Mouse (Mus musculus) cerebellum, adult (tissue): ENCODE data around the gene Cryge.
"Not testable (repeated sequence)": the region's sequence is repeated elsewhere in the genome, so short reads cannot be mapped to it uniquely, and the experiment has no call there.

Source experiments
- ATAC-seq: cut with Nextera tagmentation; 2 replicates; pipeline ENCODE4 v1.9.2; 2017; ENCODE audit warnings: mild to moderate bottlenecking, moderate library complexity, mixed read lengths; ENCODE audit not compliant: insufficient number of reproducible peaks, low FRiP score, low TSS enrichment

The Cryge gene

DNA sequence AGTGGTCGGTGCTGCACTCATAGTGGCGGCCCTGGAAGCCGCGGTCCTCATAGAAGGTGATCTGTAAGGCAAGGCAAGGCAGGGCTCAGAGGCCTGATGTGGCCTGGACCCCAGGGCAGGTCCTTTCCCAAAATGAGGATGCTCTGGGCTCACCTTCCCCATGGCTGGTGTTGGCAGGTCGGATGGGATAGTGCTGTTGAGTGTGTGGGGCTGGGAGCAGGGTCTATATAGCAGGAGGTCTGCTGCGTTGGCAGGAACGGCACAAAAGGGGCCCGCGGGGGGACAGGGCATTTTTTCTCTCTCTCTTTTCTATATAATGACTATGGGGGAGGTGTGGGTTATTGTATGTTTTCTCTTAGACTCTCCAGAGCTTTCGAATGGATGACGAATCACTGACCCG lies at the start of gene Cryge:
Cryge (minus strand) TSS at position 198 of the 400 bp plus-strand sequence.
- ATAC-seq = not testable (repeated sequence)

DNA sequence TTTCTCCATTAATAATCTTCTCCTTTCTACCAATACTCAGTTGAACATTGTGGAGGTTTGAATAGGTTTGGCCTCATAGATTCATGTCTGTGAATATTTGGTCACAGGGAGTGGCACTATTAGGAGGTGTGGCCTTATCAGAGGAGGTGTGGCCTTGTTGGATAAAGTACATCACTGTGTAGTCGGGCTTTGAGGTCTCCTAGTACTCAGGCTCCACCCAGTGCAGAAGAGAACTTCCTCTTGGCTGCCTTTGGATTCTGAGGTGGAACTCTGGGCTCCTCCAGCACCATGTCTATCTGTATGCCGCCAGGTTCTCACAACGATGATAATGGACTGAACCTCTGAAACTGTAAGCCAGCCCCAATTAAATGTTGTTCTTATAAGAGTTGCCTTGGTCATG lies 46.0 kb upstream of the Cryge start:
- no peak for ATAC-seq

DNA sequence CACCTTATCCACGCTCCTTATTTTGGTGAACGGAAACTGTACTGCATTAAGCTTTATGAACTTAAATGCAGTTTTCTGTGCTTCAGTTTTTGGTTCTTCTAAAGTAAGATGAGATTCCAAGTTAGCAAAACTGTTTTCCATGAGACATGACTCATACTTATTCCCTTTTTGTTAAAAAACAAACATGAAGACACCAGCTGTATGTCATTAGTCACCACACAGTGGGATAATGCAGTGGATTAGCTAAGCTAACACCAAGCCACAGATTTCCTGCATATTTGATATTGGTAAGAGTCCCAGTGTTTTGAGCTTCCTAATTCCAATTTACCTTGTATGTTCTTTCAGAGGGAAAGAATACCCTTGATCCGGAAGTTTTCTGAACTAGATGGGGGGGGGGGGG lies 40.6 kb upstream of the Cryge start:
- ATAC-seq = no peak

DNA sequence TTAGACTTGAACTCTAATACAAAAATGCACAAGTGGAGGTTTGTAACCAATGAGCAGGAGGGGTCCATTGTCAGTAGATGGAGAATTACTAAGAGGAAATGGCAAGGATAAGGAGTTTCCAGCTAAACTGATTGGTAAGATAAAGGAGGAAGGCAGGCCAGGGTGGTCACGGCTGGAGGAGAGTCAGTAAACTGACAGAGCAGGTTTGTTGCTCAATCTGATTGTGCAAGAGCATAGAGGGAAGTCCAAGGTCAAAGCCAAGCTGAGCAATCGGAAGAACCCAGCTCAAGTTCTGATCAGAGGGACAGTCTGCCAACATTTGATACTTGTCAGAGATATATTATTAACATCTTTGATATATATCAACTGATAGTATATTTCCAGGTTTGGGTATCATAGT lies 39.4 kb upstream of the Cryge start:
- ATAC-seq = no peak

DNA sequence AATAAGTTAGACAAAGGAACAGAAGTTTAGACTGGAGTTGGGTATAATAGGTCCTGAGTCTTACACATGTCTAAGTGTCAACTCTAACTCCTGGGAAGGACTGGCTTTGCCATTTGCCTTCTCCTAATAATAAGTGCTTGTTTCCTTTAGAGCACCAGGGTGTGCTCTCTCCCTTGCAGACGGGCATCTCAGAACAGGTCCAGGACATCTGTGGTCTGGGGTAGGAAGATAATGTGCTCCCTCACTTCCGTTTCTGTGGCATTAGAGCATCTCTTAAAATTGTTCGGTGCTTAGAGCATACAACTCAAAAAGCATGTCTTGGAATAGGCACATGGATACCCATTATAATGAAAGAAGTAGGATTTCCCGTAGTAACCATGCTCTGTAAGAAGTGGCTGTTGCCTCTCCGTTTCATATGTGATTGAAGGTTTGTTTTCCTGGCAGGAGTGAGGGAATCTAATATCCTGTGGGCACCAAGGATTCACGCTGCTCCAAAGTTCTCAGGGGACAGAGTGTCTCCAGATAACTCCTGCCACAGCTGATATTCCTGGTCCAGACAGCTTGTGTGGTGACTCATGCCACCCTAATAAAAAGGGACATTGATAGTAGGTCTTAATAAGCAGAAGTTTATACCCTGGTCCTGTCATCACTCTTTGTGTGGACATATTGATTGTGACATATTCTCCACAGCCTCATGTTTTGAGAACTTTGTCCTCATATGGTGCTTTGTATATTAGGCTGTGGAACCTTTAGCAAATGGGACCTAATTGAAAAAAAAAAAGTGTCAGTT lies 37.8 kb upstream of the Cryge start:
- no peak for ATAC-seq

DNA sequence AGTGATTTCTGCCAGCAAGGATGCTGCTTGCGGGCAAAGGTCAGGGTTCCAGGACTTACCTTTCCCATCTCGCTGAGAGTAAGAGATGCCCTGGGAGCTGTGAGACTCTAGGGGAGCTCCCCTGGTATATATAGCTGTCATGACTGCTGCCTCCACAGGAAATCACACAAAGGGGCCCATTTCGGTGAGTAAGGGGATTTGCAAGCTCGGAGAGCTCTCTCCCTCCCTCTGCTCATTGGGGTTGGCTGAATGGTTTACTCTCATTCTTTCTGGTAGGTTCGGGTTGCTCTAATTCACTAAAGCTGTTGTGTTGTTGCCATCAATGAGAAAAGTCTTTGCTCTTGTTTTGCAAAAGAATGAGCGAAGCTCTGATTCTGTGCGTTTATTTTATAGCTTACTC lies 31.2 kb upstream of the Cryge start, which contains the start of gene Crygb:
Crygb (minus strand) TSS at position 101 of the 400 bp plus-strand sequence.
- no peak for ATAC-seq

DNA sequence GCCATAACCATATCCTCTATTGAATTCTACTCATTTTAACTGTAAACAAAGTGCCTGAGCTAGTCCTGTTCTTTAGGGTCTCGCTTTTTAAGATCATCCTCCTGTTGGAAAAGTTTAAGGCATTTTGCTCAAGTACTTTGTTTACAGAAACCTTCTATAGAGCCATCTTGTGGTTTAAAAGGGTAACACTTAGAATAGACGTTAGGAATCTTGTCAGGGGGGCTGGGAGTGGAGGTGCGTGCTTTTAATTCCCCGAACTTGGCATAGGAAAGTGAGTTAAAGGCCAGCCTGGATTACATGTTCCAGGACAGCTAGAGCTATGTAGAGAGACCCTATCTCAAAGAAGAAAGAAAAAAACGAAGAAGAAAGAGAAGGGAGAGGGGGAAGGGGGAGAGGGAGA lies 24.7 kb upstream of the Cryge start:
- ATAC-seq = no peak

DNA sequence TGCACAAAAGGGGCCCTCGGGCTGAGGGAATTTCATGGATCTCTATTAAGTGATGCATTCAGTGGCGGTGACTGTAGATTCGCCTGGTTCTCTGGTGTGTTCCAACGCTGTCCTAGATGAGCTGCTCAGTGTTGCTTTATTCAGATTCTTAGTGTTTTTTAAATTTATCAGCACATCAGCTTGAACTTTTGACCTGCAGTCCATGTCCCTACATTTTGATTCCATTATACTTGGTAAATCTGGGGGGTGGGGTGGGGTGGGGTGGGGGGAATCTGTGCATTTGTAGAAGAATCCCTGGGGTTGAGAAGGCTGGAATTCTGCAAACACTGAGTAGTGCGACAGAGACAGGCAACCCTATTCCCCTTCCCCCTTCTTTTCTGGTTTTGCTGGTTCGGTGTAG lies 22.6 kb upstream of the Cryge start, which contains the start of gene Crygc:
Crygc (minus strand) TSS at position 101 of the 400 bp plus-strand sequence.
- no peak for ATAC-seq

DNA sequence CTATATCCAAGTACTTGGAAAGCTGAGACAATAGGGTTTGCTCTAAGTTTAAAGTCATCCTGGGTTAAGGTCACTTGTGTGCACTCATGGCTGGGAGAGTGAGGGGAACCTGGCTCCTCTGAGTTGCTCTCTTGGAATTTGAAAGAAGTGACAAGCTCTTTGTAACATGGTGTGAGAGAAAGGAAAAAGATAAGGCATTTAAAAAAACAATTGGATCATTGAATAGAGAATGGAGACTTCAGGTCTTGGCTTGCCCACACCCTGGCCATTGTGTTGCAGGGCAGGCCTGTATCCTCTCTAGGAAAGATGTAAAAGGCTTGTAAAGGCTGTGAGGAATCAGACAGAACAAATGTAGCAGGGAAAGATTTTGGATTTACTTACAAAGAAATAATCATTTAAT lies 16.9 kb upstream of the Cryge start:
- ATAC-seq = no peak

DNA sequence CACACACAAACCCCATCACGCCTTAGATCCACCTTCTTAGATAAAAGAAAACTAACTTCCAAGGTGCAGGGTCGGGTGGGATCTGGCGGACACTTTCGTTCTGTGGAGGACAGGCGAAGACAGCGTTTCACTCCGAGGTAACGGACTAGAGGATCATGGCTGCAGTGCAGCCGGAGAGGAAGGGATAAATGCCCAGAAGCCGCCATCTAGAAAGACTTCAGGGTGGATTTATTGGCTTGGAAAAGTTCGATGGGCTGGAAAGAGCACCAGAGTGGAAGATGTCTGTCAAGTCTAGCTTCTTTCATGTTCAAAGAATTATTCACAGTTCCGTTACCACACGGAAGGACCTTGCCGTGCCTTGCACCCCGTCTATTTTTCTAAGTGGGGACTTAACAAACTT lies 13.3 kb upstream of the Cryge start:
- ATAC-seq = no peak

DNA sequence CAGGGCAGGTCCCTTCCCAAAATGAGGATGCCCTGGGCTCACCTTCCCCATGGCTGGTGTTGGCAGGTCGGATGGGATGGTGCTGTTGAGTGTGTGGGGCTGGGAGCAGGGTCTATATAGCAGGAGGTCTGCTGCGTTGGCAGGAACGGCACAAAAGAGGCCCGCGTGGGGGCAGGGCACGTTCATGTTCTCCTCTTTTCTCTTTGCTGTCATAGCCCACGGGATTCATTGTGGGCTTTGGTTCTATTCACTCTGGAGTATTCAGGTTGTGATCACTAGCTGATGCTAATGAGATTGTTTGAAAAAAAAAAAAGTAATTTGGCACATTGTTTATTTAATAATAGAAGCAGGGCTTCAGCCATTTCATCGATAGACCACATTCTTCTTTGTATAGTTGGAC lies 12.4 kb upstream of the Cryge start, which contains the start of gene Crygd:
Crygd (minus strand) TSS at position 101 of the 400 bp plus-strand sequence.
- ATAC-seq = no peak

DNA sequence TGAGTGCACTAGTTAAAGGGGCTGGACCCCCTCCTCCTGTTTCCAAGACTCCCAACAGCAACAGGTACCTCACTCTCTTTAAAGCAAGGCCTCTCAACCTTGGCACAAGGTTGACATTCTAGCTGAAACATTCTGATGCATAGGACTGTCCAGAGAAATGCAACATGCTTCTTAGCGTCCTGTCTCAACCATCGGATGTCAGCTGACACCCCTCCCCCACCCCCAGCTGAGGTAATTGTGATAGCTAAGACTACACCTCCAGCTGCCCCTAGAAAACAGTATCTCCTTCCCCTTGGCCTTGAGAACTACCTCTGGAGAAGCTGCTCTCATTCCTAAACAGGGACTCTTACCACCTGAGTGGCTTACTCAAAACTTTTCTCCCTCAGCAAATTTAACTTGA lies 1.2 kb upstream of the Cryge start:
- no peak for ATAC-seq

DNA sequence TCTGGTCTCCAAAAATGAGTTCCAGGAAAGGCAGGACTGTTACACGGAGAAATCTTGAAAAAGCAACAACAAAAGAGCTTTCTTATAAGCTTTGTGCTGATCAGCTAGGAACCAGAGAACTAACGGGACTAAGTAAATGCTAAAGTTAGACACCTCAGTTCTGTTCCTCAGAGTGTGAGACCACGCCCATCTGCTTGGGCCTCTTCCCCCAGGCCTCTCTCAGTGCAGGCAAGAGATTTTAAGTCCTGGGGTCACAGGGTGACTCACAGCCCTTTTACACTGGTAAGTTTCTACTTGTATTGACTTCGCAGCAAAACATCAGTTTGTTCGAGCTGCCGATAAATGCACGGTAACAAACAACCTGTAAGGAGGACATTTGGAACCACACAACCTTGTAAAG lies 747 bp upstream of the Cryge start:
- ATAC-seq = no peak

DNA sequence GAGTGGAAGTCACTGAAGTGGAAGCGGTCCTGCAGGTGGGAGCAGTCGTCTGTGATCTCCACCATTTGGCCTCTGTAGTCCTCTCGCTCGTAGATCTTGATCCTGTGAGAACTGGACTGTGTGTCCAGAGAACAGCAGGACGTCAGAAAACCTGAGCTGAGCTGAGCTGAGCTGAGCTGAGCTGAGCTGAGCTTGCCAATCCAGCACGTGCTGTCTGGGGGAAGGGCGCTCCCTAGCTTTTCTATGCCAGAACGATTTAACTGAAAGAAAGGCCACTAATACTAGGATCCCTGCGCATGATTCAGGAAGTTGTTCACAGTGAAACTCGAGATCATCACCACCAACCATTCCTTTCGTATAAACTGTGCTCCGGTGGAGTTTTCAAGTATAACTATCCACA lies 2.2 kb downstream of the Cryge start:
- ATAC-seq = peak; percentile 45; the same call in 1 of the 2 replicates

DNA sequence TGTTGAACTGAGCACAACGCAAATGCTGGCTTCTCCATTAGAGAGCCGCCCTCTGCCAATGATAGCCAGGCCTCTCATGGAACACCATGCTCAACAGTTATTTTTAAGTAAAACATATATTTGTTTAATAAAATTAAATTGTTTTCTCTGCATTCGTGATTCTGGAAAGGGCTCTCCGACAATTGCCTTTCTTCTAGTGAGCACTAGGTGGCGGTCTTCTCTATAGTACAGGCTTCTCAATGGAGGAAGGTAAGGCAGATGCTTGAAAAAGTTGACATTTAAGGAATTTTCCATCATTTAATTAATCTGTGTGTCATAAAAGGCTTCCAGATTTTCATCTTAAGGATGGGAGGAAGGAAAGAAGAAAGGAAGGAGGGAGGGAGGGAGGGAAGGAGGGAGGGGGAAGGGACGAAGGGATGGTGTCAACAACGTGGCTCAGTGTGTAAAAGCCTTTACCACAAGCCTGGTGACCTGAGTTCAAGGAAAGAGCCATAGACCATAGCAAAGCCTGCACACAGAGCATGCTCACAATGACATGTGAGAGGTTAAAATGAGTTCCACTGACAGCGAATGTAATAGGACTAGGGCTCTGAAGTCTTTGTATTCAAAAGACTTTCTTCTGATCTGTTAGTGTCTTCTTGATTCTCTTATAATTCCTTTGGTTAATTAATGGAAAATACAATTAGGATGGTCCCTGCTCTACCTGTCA lies 4.4 kb downstream of the Cryge start:
- ATAC-seq = no peak

DNA sequence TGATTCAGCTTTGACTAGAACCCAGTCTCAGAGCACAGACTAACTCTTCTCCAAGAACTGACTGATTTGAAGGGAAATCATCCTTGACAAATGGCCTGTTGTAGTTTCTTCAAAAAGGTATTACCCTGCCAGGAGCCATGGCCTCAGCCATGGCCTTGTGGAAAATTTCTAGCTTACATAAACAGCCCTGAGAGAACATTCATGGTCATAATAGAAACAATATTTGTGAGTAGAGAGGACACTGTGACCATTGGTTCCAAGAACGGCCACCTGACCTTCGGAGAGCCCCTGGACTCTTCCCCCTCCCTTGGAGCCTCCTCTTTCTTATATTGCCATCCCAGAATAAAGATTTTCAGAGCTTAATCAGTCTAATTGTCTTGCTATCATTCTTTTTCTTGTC lies 7.5 kb downstream of the Cryge start:
- ATAC-seq = no peak

DNA sequence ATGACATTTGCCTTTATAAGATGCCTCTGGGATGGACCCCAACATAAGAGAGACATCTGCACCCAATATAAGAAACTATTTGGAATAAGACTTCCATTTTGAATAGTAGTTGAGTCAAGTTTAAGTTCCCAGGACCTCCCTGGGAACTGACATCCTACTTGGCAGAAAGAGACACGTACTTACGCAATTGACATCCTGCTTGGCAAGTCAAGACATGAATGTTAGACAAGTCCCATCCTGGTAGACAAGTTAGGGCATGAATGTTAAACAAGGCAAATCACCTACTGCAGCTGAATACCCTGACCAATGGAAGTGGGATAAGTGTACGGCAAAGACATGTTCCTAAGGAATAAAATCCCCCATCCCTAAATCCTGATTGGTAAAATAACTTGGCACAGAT lies 9.1 kb downstream of the Cryge start:
- no peak for ATAC-seq

DNA sequence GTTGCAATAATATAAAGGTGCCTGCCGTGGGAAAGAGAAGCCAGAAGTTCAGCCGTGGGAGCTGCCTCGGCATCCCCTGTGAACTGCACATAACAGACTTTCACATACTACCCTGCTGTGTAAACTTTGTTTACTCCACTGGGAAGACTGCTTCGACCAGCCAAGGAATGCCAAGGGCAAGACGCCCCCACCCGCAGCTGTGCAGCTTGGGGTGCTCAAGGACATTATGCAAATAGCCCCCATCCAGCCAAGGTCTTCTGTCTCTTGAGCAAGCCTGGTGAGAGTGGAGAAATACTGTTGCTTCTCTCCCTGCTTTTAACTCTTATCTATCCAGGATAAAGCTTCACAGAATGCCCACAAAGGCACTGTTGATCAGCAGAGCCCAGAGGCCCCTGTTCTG lies 10.1 kb downstream of the Cryge start:
- ATAC-seq = no peak

DNA sequence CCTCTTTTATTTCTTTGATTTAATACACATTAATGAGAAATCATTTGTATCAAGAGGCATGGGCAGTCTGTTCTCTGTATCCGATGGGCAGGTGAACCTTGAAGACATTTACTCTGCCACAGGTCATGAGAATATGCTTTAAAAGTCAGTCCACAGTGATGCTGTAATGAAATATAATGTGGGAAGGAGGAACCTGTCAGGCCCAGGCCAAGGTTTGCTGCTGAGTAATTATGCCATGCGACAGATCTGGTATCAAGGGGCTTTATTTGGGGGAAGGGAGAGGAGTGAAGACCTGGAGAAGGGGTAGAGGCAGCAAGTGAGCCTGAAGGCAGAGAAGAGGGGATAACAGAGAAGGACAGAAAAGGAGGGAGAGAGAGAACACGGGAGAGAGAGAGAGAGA lies 11.3 kb downstream of the Cryge start:
- ATAC-seq = no peak

DNA sequence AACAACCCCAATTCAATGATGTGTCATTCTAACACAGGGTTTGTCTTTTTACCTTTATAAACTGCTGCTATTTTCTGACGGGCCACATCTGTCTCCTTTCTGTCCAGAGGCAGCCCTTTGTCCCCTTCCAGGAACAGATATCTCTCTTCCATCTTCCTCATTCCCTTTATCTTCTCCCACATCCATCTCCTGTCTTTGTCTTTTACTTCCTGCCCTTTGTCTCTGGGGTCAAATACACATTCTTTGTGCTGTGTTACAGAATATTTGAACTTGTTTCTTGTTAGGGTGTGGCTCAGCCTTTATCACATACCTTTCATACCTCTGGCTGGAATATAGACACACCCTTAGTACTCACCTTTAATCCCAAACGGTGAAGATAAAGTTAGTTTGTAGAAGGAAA lies 13.4 kb downstream of the Cryge start:
- no peak for ATAC-seq

DNA sequence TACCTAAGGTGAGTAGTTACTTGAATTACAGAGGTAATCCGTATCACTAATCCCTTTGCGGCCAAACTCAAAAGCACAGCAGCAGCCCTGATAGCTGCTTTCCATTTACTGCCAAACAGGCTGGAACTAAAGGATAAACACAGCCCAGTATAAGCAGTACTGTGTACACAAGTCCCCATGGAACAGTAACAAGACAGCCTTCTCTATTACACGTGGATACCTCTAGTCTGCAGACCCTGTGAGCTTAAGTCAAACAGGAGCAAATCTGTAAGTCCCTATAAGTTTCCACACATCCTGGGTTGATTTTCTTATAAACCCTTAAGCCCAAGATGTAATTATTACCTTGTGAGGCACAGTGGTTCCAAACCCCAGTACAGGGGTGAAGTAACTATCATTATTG lies 15.4 kb downstream of the Cryge start:
- no peak for ATAC-seq

DNA sequence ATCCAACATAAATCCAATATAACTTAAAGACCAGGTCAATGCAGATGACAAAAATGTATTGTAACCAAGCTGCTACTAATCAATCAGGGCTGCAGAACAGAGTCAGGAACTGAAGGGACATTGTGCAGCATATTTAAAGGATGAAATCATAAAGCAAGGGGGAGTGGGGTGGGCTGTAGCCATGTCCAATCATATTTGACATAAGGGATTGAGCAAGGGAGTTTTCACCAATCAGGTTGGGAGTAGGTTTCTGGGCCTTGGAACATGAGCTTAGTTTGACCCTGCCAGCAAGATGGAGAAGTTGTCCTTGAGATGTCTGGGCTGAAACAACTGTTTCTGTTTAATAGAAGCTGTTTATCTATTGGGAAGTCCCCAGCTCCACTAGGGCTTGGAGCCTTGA lies 18.3 kb downstream of the Cryge start, which contains the start of gene Akr1cl:
Akr1cl (minus strand) TSS at position 119 of the 400 bp plus-strand sequence.
- no peak for ATAC-seq
